Mouse (Mus musculus) forebrain, postnatal 0 days (tissue): ENCODE measurements around the gene Kmt5a. TPM values are rescaled to one million over a fixed set of nuclear protein-coding genes. Genes with fewer than 3 reads are reported as not detected.
"Not testable (repeated sequence)": the region's sequence is repeated elsewhere in the genome, so short reads cannot be mapped to it uniquely, and the experiment has no call there.

Experiments used
- ATAC-seq: fragments of 200-750 bp; cut with Nextera tagmentation; 2 replicates; pipeline ENCODE4 v1.8.0; 2017; ENCODE audit warnings: mild to moderate bottlenecking, moderate library complexity
- DNase-seq: peaks from one replicate; pipeline ENCODE4 v3.0.0-alpha.2; 2015
- H3K27ac ChIP-seq: fragments of 300-500 bp; sonication (generic); 2 replicates; pipeline ENCODE4 v1.5.1; 2014; ENCODE audit warnings: low read depth, mild to moderate bottlenecking, antibody characterized with exemption, low read length, moderate library complexity, mixed read lengths
- H3K27me3 ChIP-seq: fragments of 300-500 bp; sonication (generic); 2 replicates; pipeline ENCODE4 v1.6.1; 2014; ENCODE audit warnings: mild to moderate bottlenecking, low read length, mixed read lengths; ENCODE audit not compliant: insufficient read depth
- H3K36me3 ChIP-seq: fragments of 300-500 bp; sonication (generic); 2 replicates; pipeline ENCODE4 v1.6.1; 2014; ENCODE audit warnings: mild to moderate bottlenecking, moderate library complexity; ENCODE audit not compliant: insufficient read depth
- H3K4me1 ChIP-seq: fragments of 300-500 bp; sonication (generic); 2 replicates; pipeline ENCODE4 v1.6.1; 2014; ENCODE audit warnings: antibody characterized with exemption; ENCODE audit not compliant: insufficient read depth
- H3K4me2 ChIP-seq: fragments of 300-500 bp; sonication (generic); 2 replicates; pipeline ENCODE4 v1.6.1; 2014; ENCODE audit warnings: low read depth, mild to moderate bottlenecking, moderate library complexity
- H3K4me3 ChIP-seq: fragments of 300-500 bp; sonication (generic); 2 replicates; pipeline ENCODE4 v1.5.1; 2014; ENCODE audit warnings: low read depth, low read length, mixed read lengths
- H3K9ac ChIP-seq: fragments of 300-500 bp; sonication (generic); 2 replicates; pipeline ENCODE4 v1.6.1; 2014; ENCODE audit warnings: mild to moderate bottlenecking
- H3K9me3 ChIP-seq: fragments of 300-500 bp; sonication (generic); 2 replicates; pipeline ENCODE4 v1.6.1; 2016; ENCODE audit warnings: low read length
- CTCF ChIP-seq: sonication (generic); IDR thresholded peaks from 2 replicates; pipeline ENCODE4 v1.5.1; 2016; ENCODE audit warnings: antibody characterized with exemption, control low read depth, low read depth
- WGBS: fragments of 180-500 bp; shearing (Covaris S2); extraction: QIAGEN DNeasy Blood & Tissue Kit; methylation state at CpG from one replicate; pipeline ENCODE4 v1.1.7; 2014; 5-methylcytosine and 5-hydroxymethylcytosine counted together
- polyA plus RNA-seq: library from polyadenylated mRNA; unstranded; fragments of >200 nt; fragmentation: Nextera tagmentation; extraction: Ambion mirVana; gene quantifications from 2 replicates; pipeline ENCODE4 v1.2.1, GENCODE M21; 2015
- total RNA-seq: library from RNA; depleted of rRNA; stranded (reverse); fragments of >200 nt; gene quantifications from 2 replicates; pipeline ENCODE4 v1.2.3, GENCODE M21; 2014

The Kmt5a gene
- total and polyA plus RNA-seq, 2 experiments from 2014 or later, result 23.6 to 45.0 TPM

- Histone ChIP-seq H3K36me3 (peaks cover 88% of the 10 kb centered on the region), H3K4me1 (no peaks in the 10 kb centered on the region), H3K27me3 (no peaks in the 10 kb centered on the region), H3K9ac (no peak overlapping the region), H3K9me3 (no peaks in the 10 kb centered on the region), H3K4me2 (no peak overlapping the region), H3K27ac (peak overlapping the region; percentile 76), H3K4me3 (no peak overlapping the region)
- no peak for TF ChIP-seq CTCF
- WGBS, result 71% methylated on average over 13 of the region's 13 CpGs
- DNase-seq, result peak; percentile 65
- ATAC-seq, result peak; percentile 77
Observed at GRCm38 (mm10) chr5:124453339-124454081, 13.8 kb downstream of the Kmt5a start.

- Histone ChIP-seq H3K9ac (no peak overlapping the region), H3K27ac (no peak overlapping the region), H3K4me1 (no peaks in the 10 kb centered on the region), H3K36me3 (peaks cover 88% of the 10 kb centered on the region), H3K4me2 (no peak overlapping the region), H3K27me3 (no peaks in the 10 kb centered on the region), H3K4me3 (no peak overlapping the region), H3K9me3 (no peaks in the 10 kb centered on the region)
- no peak for TF ChIP-seq CTCF
- WGBS, result 87% methylated on average over 1 of the region's 1 CpGs
- no peak for DNase-seq
- no peak for ATAC-seq
Observed at GRCm38 (mm10) chr5:124454082-124454419, 14.3 kb downstream of the Kmt5a start.

GRCm38 (mm10) chr5:124456762-124457161 lies 17.0 kb downstream of the Kmt5a start:
- Histone ChIP-seq H3K27ac (no peak overlapping the region), H3K27me3 (no peaks in the 10 kb centered on the region), H3K4me1 (no peaks in the 10 kb centered on the region), H3K4me2 (no peak overlapping the region), H3K9ac (no peak overlapping the region), H3K4me3 (no peak overlapping the region), H3K9me3 (no peaks in the 10 kb centered on the region), H3K36me3 (peaks cover 81% of the 10 kb centered on the region)
- WGBS, result 86% methylated on average over 6 of the region's 6 CpGs
- ATAC-seq (no peak), DNase-seq (no peak)
- no peak for TF ChIP-seq CTCF

GRCm38 (mm10) chr5:124460922-124461321 lies 21.2 kb downstream of the Kmt5a start:
- H3K27ac ChIP-seq, H3K9ac ChIP-seq, H3K4me1 ChIP-seq, H3K4me3 ChIP-seq, H3K4me2 ChIP-seq, ATAC-seq, DNase-seq, H3K9me3 ChIP-seq, H3K27me3 ChIP-seq: not testable (repeated sequence)
- WGBS, result 91% methylated on average over 14 of the region's 14 CpGs
- peaks cover 71% of the 10 kb centered on the region for H3K36me3 ChIP-seq

GRCm38 (mm10) chr5:124462297-124463025 lies 22.7 kb downstream of the Kmt5a start:
- ATAC-seq (no peak), DNase-seq (no peak)
- no peaks in the 10 kb centered on the region for H3K9me3 ChIP-seq
- 85% methylated on average over 8 of the region's 8 CpGs for WGBS
- no peak overlapping the region for H3K4me3 ChIP-seq
- H3K4me1 ChIP-seq, result no peaks in the 10 kb centered on the region
- H3K27me3 ChIP-seq, result no peaks in the 10 kb centered on the region
- no peak overlapping the region for H3K9ac ChIP-seq
- no peak for TF ChIP-seq CTCF
- H3K36me3 ChIP-seq, result peaks cover 64% of the 10 kb centered on the region
- no peak overlapping the region for H3K27ac ChIP-seq
- H3K4me2 ChIP-seq, result no peak overlapping the region

- ATAC-seq (no peak), DNase-seq (no peak)
- peaks cover 61% of the 10 kb centered on the region for H3K36me3 ChIP-seq
- H3K4me3 ChIP-seq, result no peak overlapping the region
- H3K4me2 ChIP-seq, result no peak overlapping the region
- TF ChIP-seq CTCF, result no peak
- H3K27ac ChIP-seq, result no peak overlapping the region
- no peaks in the 10 kb centered on the region for H3K9me3 ChIP-seq
- H3K27me3 ChIP-seq, result no peaks in the 10 kb centered on the region
- no peaks in the 10 kb centered on the region for H3K4me1 ChIP-seq
- H3K9ac ChIP-seq, result no peak overlapping the region
- 87% methylated on average over 5 of the region's 5 CpGs for WGBS
Observed at GRCm38 (mm10) chr5:124463462-124463861, 23.7 kb downstream of the Kmt5a start.

GRCm38 (mm10) chr5:124464905-124465304 lies 25.2 kb downstream of the Kmt5a start:
- ATAC-seq (no peak), DNase-seq (no peak)
- Histone ChIP-seq H3K27ac (no peak overlapping the region), H3K9me3 (no peaks in the 10 kb centered on the region), H3K4me2 (no peak overlapping the region), H3K27me3 (no peaks in the 10 kb centered on the region), H3K36me3 (peaks cover 58% of the 10 kb centered on the region), H3K4me1 (no peaks in the 10 kb centered on the region), H3K4me3 (no peak overlapping the region), H3K9ac (no peak overlapping the region)
- no peak for TF ChIP-seq CTCF
